Mouse (Mus musculus): ENCODE measurements around the gene Loxl4. TPM values are rescaled to one million over a fixed set of nuclear protein-coding genes. Genes with fewer than 3 reads are reported as not detected.

The Loxl4 gene
- polyA plus RNA-seq, 1 experiment from 2014 or later: 0.14 TPM

Other genes with a start within 250 kb of the Loxl4 start
- 24.6 and 26.1 TPM in 2 replicates for gene Crtac1, start 181.0 kb downstream of the Loxl4 start, polyA plus RNA-seq (2015; fragmentation: Nextera tagmentation; extraction: Ambion mirVana)
- 13.6 and 13.7 TPM in 2 replicates for gene R3hcc1l, start 94.1 kb downstream of the Loxl4 start, polyA plus RNA-seq (2015; fragmentation: Nextera tagmentation; extraction: Ambion mirVana)
- 1.8 and 2.1 TPM in 2 replicates for gene Pyroxd2, start 140.0 kb upstream of the Loxl4 start, polyA plus RNA-seq (2015; fragmentation: Nextera tagmentation; extraction: Ambion mirVana)
- 11.8 and 12.6 TPM in 2 replicates for gene Hps1, start 167.2 kb upstream of the Loxl4 start, polyA plus RNA-seq (2015; fragmentation: Nextera tagmentation; extraction: Ambion mirVana)